18 mouse cellular contexts compared by ENCODE assay signal in the genomic region with DNA sequence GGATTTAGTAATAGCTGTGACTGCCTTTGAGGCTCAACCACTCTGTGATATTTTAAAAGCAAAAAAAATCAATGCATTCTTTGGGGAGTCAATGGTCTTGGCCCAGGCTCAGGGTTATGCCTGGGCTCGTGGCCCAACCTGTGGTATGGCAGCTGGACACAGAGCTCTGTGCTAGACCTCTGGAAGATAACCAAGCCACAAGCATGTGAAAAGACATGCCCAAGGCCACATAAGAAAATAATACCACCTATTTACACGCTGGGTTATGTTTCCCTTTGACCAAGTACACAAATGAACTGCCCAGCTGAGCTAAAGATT.
A peak's percentile ranks its signal among the peaks of the same experiment; 100 is the strongest.
DNase-seq lines count a peak whose midpoint lies in the region; ATAC-seq and TF ChIP-seq lines count a peak whose summit lies in the region.
"Had no signal": no experiment of that assay in that cellular context is flagged by ENCODE, and none has a peak within 500 bp of the region (broad histone marks: within the 10 kb centered on the region; RNA-seq: fewer than 3 reads in every experiment).

No protein-coding gene starts in this region.

- no peak overlapping the region for H3K4me2 ChIP-seq in kidney, postnatal 0 days (ENCODE audit: low read length)
- H3K4me2 ChIP-seq in liver, embryonic 15.5 days = no peak overlapping the region
- H3K4me2 ChIP-seq in midbrain, embryonic 15.5 days = no peak overlapping the region
- H3K4me2 ChIP-seq: lung, embryonic 14.5 days had no signal

- no peak overlapping the region for H3K4me3 ChIP-seq in kidney, postnatal 0 days (replicated peaks; ENCODE audit: low read depth, low read length)
- no peak overlapping the region for H3K4me3 ChIP-seq in liver, embryonic 15.5 days (replicated peaks)
- H3K4me3 ChIP-seq in midbrain, embryonic 15.5 days = no peak overlapping the region
- H3K4me3 ChIP-seq: gastrocnemius, adult 2 months; hindbrain, embryonic 10.5 days had no signal

- peak overlapping the region; percentile 25; the same call in 1 of the 2 replicates for H3K27ac ChIP-seq in kidney, postnatal 0 days
- 0 out of 2 replicates have a peak overlapping the region, but pooled peaks have one; percentile 14 for H3K27ac ChIP-seq in liver, embryonic 15.5 days (replicated peaks)
- H3K27ac ChIP-seq in midbrain, embryonic 15.5 days = no peak overlapping the region
- H3K27ac ChIP-seq: hindbrain, embryonic 10.5 days; stomach, postnatal 0 days had no signal

- no peaks in the 10 kb centered on the region for H3K36me3 ChIP-seq in kidney, postnatal 0 days (ENCODE audit: insufficient read depth, low read length)
- H3K36me3 ChIP-seq in liver, embryonic 15.5 days (replicated peaks) = no peaks in the 10 kb centered on the region
- H3K36me3 ChIP-seq in midbrain, embryonic 15.5 days (replicated peaks) = no peaks in the 10 kb centered on the region
- H3K36me3 ChIP-seq: hindbrain, embryonic 10.5 days had no signal

- no peaks in the 10 kb centered on the region for H3K4me1 ChIP-seq in kidney, postnatal 0 days (replicated peaks; ENCODE audit: insufficient read depth, low read length)
- peaks cover 10% of the 10 kb centered on the region for H3K4me1 ChIP-seq in liver, embryonic 15.5 days (replicated peaks)
- H3K4me1 ChIP-seq in midbrain, embryonic 15.5 days = no peaks in the 10 kb centered on the region

- ATAC-seq in kidney, postnatal 0 days (replicated peaks; ENCODE audit: low FRiP score, low read depth) = no peak
- ATAC-seq in liver, embryonic 15.5 days (ENCODE audit: insufficient read depth) = no peak
- no peak for ATAC-seq in midbrain, embryonic 15.5 days (replicated peaks)
- ATAC-seq: forebrain, postnatal 0 days had no signal

- H3K9me3 ChIP-seq in kidney, postnatal 0 days (replicated peaks; ENCODE audit: low read length) = no peaks in the 10 kb centered on the region
- H3K9me3 ChIP-seq in liver, embryonic 15.5 days (replicated peaks) = no peaks in the 10 kb centered on the region
- no peaks in the 10 kb centered on the region for H3K9me3 ChIP-seq in midbrain, embryonic 15.5 days
- H3K9me3 ChIP-seq: hindbrain, embryonic 10.5 days had no signal

- 86% methylated on average over 2 of the region's 2 CpGs for WGBS in kidney, postnatal 0 days
- WGBS in liver, embryonic 15.5 days (ENCODE audit: insufficient replicate concordance) = 60% methylated on average over 2 of the region's 2 CpGs
- WGBS in midbrain, embryonic 15.5 days = 92% methylated on average over 2 of the region's 2 CpGs

- intact Hi-C loops in left cerebral cortex, postnatal 4 days (cut with DNase I) = no loop called here

- H3K9ac ChIP-seq in kidney, postnatal 0 days (ENCODE audit: low read depth, low read length) = no peak overlapping the region
- H3K9ac ChIP-seq in liver, embryonic 15.5 days = no peak overlapping the region
- H3K9ac ChIP-seq in midbrain, embryonic 15.5 days = no peak overlapping the region
- H3K9ac ChIP-seq: forebrain, postnatal 0 days; lung, embryonic 14.5 days had no signal

- peak; percentile 60 for DNase-seq in adrenal gland, adult 2 months
- DNase-seq in adrenal gland, postnatal 10 days = no peak
- DNase-seq in kidney, postnatal 0 days (ENCODE audit: low spot score) = no peak
- no peak for DNase-seq in kidney, adult 8-10 months
- peak; percentile 82 for DNase-seq in 3134 (ENCODE audit: extremely low read depth, insufficient read length, low spot score)
- DNase-seq in left cerebral cortex, postnatal 4 days = no peak
- DNase-seq: cerebellum, adult 18-20 months; cerebellum, postnatal 36 days; forebrain, postnatal 0 days; gastrocnemius, adult 2 months; kidney, adult 18-20 months; lung, embryonic 14.5 days; midbrain, embryonic 14.5 days; thymus, postnatal 25 days had no signal

- no peaks in the 10 kb centered on the region for H3K27me3 ChIP-seq in kidney, postnatal 0 days (ENCODE audit: insufficient read depth, low read length)
- H3K27me3 ChIP-seq in liver, embryonic 15.5 days = no peaks in the 10 kb centered on the region
- H3K27me3 ChIP-seq in midbrain, embryonic 15.5 days (replicated peaks) = no peaks in the 10 kb centered on the region

- TF ChIP-seq CTCF in kidney, postnatal 0 days (IDR thresholded peaks at IDR 0.05; ENCODE audit: low read depth) = no peak

Comparison
In these comparisons a context has a peak if more than half of its experiments do, and no peak if none do; other contexts are left out.
1. DNase-seq: peak in adrenal gland, adult 2 months (single experiment) and 3134 (single experiment); none in adrenal gland, postnatal 10 days (single experiment), kidney, postnatal 0 days (single experiment), kidney, adult 8-10 months (0 of 2) and left cerebral cortex, postnatal 4 days (single experiment).